21 mouse cellular contexts compared by ENCODE assay signal in the genomic region with DNA sequence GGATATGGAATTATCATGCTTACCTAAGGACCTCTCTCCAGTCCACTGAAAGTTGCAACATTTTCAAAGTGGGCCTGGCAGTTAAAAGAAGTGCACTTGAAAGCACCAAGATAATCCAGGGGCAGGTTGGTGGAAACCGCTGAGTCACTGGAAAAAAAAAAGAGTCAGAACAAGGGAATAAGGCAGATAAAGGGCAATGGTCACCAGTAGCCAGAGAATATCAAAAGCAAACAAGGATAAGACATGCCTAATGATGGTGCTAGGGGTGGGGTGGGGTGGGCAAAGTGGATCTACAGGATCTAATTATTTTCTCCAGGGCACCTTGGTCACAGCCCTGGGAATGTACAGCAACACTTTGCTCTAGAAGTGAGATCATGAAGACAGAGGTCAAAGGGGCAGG.
DNase-seq lines count a peak whose midpoint lies in the region; ATAC-seq and TF ChIP-seq lines count a peak whose summit lies in the region.
"Had no signal": no experiment of that assay in that cellular context is flagged by ENCODE, and none has a peak within 500 bp of the region (broad histone marks: within the 10 kb centered on the region; RNA-seq: fewer than 3 reads in every experiment).

No protein-coding gene starts in this region.

- no peaks in the 10 kb centered on the region for H3K36me3 ChIP-seq in lung, postnatal 0 days (ENCODE audit: insufficient read depth, low read length)
- no peaks in the 10 kb centered on the region for H3K36me3 ChIP-seq in hindbrain, embryonic 11.5 days (ENCODE audit: control insufficient read depth, insufficient read depth, low read length)
- H3K36me3 ChIP-seq: embryonic facial prominence, embryonic 10.5 days; heart, embryonic 13.5 days; hindbrain, embryonic 13.5 days had no signal

- no peaks in the 10 kb centered on the region for H3K4me1 ChIP-seq in lung, postnatal 0 days (ENCODE audit: insufficient read depth, low read depth, low read length)
- H3K4me1 ChIP-seq in hindbrain, embryonic 11.5 days (replicated peaks; ENCODE audit: control insufficient read depth, insufficient read depth, low read length), result no peaks in the 10 kb centered on the region
- H3K4me1 ChIP-seq: embryonic facial prominence, embryonic 10.5 days; forebrain, embryonic 13.5 days; heart, embryonic 13.5 days; hindbrain, embryonic 13.5 days had no signal

- H3K27ac ChIP-seq in lung, postnatal 0 days (ENCODE audit: low read length), result no peak overlapping the region
- H3K27ac ChIP-seq in hindbrain, embryonic 11.5 days (ENCODE audit: low read depth, low read length), result no peak overlapping the region
- H3K27ac ChIP-seq: embryonic facial prominence, embryonic 10.5 days; forebrain, embryonic 13.5 days; heart, embryonic 13.5 days; hindbrain, embryonic 13.5 days; hindbrain, postnatal 0 days had no signal

- no peak for TF ChIP-seq EP300 in lung, postnatal 0 days (IDR thresholded peaks at IDR 0.05)

- no peak for TF ChIP-seq CTCF in lung, postnatal 0 days (IDR thresholded peaks at IDR 0.05)

- no peak overlapping the region for H3K4me2 ChIP-seq in lung, postnatal 0 days (replicated peaks; ENCODE audit: low read depth, low read length)
- no peak overlapping the region for H3K4me2 ChIP-seq in hindbrain, embryonic 11.5 days (replicated peaks; ENCODE audit: low read depth, low read length)
- H3K4me2 ChIP-seq: forebrain, embryonic 13.5 days; heart, embryonic 13.5 days; hindbrain, embryonic 13.5 days had no signal

- ATAC-seq in lung, postnatal 0 days, result no peak
- ATAC-seq in hindbrain, embryonic 11.5 days (ENCODE audit: low FRiP score), result no peak
- ATAC-seq: forebrain, embryonic 13.5 days; forebrain, postnatal 0 days; hindbrain, postnatal 0 days had no signal

- H3K4me3 ChIP-seq in lung, postnatal 0 days (ENCODE audit: low read depth, low read length), result no peak overlapping the region
- H3K4me3 ChIP-seq in hindbrain, embryonic 11.5 days (ENCODE audit: low read depth, low read length), result no peak overlapping the region
- H3K4me3 ChIP-seq: embryonic facial prominence, embryonic 10.5 days; forebrain, embryonic 13.5 days; heart, embryonic 13.5 days; hindbrain, embryonic 13.5 days had no signal

- no peaks in the 10 kb centered on the region for H3K9me3 ChIP-seq in lung, postnatal 0 days (ENCODE audit: low read length)
- H3K9me3 ChIP-seq in hindbrain, embryonic 11.5 days (ENCODE audit: control insufficient read depth, low read length), result no peaks in the 10 kb centered on the region
- H3K9me3 ChIP-seq: embryonic facial prominence, embryonic 10.5 days; forebrain, embryonic 13.5 days; heart, embryonic 13.5 days; hindbrain, embryonic 13.5 days had no signal

- WGBS in lung, postnatal 0 days, result 60% methylated on average over 1 of the region's 1 CpGs
- 81% methylated on average over 1 of the region's 1 CpGs for WGBS in hindbrain, embryonic 11.5 days

- H3K27me3 ChIP-seq in lung, postnatal 0 days (replicated peaks; ENCODE audit: insufficient read depth, low read length), result no peaks in the 10 kb centered on the region
- H3K27me3 ChIP-seq in hindbrain, embryonic 11.5 days (ENCODE audit: control insufficient read depth, insufficient read depth, low read length), result 0 out of 2 replicates have a peak, but pooled peaks cover 4% of the 10 kb centered on the region
- H3K27me3 ChIP-seq: CH12.LX; heart, embryonic 13.5 days had no signal

- peak; percentile 18 to 41 for DNase-seq in lung, adult 18-20 months
- no peak for DNase-seq in lung, postnatal 4 days
- DNase-seq in lung, postnatal 0 days (ENCODE audit: low spot score), result peak; percentile 23
- peak; percentile 51 for DNase-seq in lung, postnatal 36 days
- DNase-seq in yolk sac, embryonic 10.5 days (ENCODE audit: low spot score), result peak; percentile 6
- no peak for DNase-seq in spleen, adult 12 weeks (ENCODE audit: low spot score)
- DNase-seq in hindbrain, embryonic 11.5 days (ENCODE audit: low spot score), result no peak
- DNase-seq in thymus, adult 18-20 months, result no peak
- DNase-seq: adrenal gland, adult 8-10 months; cerebellum, adult 2 months; cerebellum, postnatal 10 days; forebrain, postnatal 0 days; gastrocnemius, postnatal 36 days; heart, adult 11 months; heart, postnatal 36 days had no signal

- no peak overlapping the region for H3K9ac ChIP-seq in lung, postnatal 0 days (replicated peaks; ENCODE audit: low read depth)
- H3K9ac ChIP-seq in hindbrain, embryonic 11.5 days (ENCODE audit: low read depth, low read length), result no peak overlapping the region
- H3K9ac ChIP-seq: forebrain, embryonic 13.5 days; forebrain, postnatal 0 days; heart, embryonic 13.5 days; hindbrain, embryonic 13.5 days had no signal

Comparison
In these comparisons a context has a peak if more than half of its experiments do, and no peak if none do; other contexts are left out.
1. DNase-seq: peak in lung, adult 18-20 months (2 of 2), lung, postnatal 0 days (single experiment), lung, postnatal 36 days (single experiment) and yolk sac, embryonic 10.5 days (single experiment); none in lung, postnatal 4 days (0 of 2), spleen, adult 12 weeks (single experiment), hindbrain, embryonic 11.5 days (single experiment) and thymus, adult 18-20 months (0 of 2).